Mouse (Mus musculus): ENCODE measurements around the gene Stk40. TPM values are rescaled to one million over a fixed set of nuclear protein-coding genes. Genes with fewer than 3 reads are reported as not detected.
A peak's percentile ranks its signal among the peaks of the same experiment; 100 is the strongest.

Gene Stk40
- polyA plus RNA-seq (2015; fragmentation: Nextera tagmentation; extraction: Ambion mirVana): 35.1 and 35.5 TPM in 2 replicates

- 1% methylated on average over 32 of the region's 34 CpGs for WGBS
These were observed at the start of gene Stk40 for GRCm38 (mm10) chr4:126103590-126104068. TSS of gene Stk40 (plus strand) at chr4:126103957.

GRCm38 (mm10) chr4:126057207-126058133, 46.3 kb upstream of the Stk40 start:
- Histone ChIP-seq H3K9ac (peak overlapping the region; percentile 85), H3K4me2 (peak overlapping the region; percentile 82), H3K27ac (no peak overlapping the region), H3K4me3 (peak overlapping the region; percentile 73), H3K36me3 (peaks cover 42% of the 10 kb centered on the region), H3K27me3 (no peaks in the 10 kb centered on the region), H3K9me3 (no peaks in the 10 kb centered on the region), H3K4me1 (replicated peaks) (peaks cover 21% of the 10 kb centered on the region)
- ATAC-seq (ENCODE audit: low FRiP score): no peak
- 17% methylated on average over 19 of the region's 19 CpGs for WGBS

More at GRCm38 (mm10) chr4:126103590-126104068, at the start of gene Stk40:
- Histone ChIP-seq H3K9me3 (no peaks in the 10 kb centered on the region), H3K27ac (peak within 1 kb of the TSS; percentile 92), H3K36me3 (0 out of 2 replicates have a peak, but pooled peaks cover 3% of the 10 kb centered on the region), H3K4me2 (peak within 1 kb of the TSS; percentile 99), H3K9ac (peak within 1 kb of the TSS; percentile 95), H3K4me1 (replicated peaks) (peaks cover 72% of the 10 kb centered on the region), H3K27me3 (no peaks in the 10 kb centered on the region), H3K4me3 (peak within 1 kb of the TSS; percentile 92)
- ATAC-seq (ENCODE audit: low FRiP score): peak; percentile 96

GRCm38 (mm10) chr4:126058134-126058996, 45.4 kb upstream of the Stk40 start, which contains the start of gene Oscp1:
TSS of gene Oscp1 (plus strand) at chr4:126058565.
- H3K9ac ChIP-seq: peak within 1 kb of the TSS; percentile 85
- peaks cover 21% of the 10 kb centered on the region for H3K4me1 ChIP-seq (replicated peaks)
- no peaks in the 10 kb centered on the region for H3K9me3 ChIP-seq
- under 1% methylated on average over 57 of the region's 57 CpGs for WGBS
- H3K27me3 ChIP-seq: no peaks in the 10 kb centered on the region
- ATAC-seq (ENCODE audit: low FRiP score): peak; percentile 99
- peaks cover 37% of the 10 kb centered on the region for H3K36me3 ChIP-seq
- H3K27ac ChIP-seq: peak within 1 kb of the TSS; percentile 69
- H3K4me3 ChIP-seq: peak within 1 kb of the TSS; percentile 73
- peak within 1 kb of the TSS; percentile 82 for H3K4me2 ChIP-seq

- peak overlapping the region; percentile 82 for H3K4me2 ChIP-seq
- peaks cover 21% of the 10 kb centered on the region for H3K4me1 ChIP-seq (replicated peaks)
- no peaks in the 10 kb centered on the region for H3K9me3 ChIP-seq
- H3K4me3 ChIP-seq: peak overlapping the region; percentile 73
- ATAC-seq (ENCODE audit: low FRiP score): no peak
- H3K36me3 ChIP-seq: peaks cover 31% of the 10 kb centered on the region
- H3K27ac ChIP-seq: peak overlapping the region; percentile 69; the same call in 1 of the 2 replicates
- H3K9ac ChIP-seq: peak overlapping the region; percentile 85
- WGBS: 37% methylated on average over 9 of the region's 9 CpGs
- H3K27me3 ChIP-seq: no peaks in the 10 kb centered on the region
These were observed 44.8 kb upstream of the Stk40 start for GRCm38 (mm10) chr4:126058997-126059362.

GRCm38 (mm10) chr4:126062856-126063255, 40.9 kb upstream of the Stk40 start:
- no peak overlapping the region for H3K4me2 ChIP-seq
- peaks cover 13% of the 10 kb centered on the region for H3K4me1 ChIP-seq (replicated peaks)
- H3K27ac ChIP-seq: no peak overlapping the region
- 17% methylated on average over 1 of the region's 1 CpGs for WGBS
- H3K9me3 ChIP-seq: no peaks in the 10 kb centered on the region
- ATAC-seq (ENCODE audit: low FRiP score): no peak
- H3K4me3 ChIP-seq: no peak overlapping the region
- H3K9ac ChIP-seq: peak overlapping the region; percentile 24; the same call in 1 of the 2 replicates
- H3K27me3 ChIP-seq: no peaks in the 10 kb centered on the region
- H3K36me3 ChIP-seq: peaks cover 3% of the 10 kb centered on the region; the same call in 1 of the 2 replicates

GRCm38 (mm10) chr4:126065241-126065640, 38.5 kb upstream of the Stk40 start:
- Histone ChIP-seq H3K4me1 (replicated peaks) (no peaks in the 10 kb centered on the region; the same call in 1 of the 2 replicates), H3K27ac (no peak overlapping the region), H3K9me3 (no peaks in the 10 kb centered on the region), H3K4me2 (no peak overlapping the region), H3K4me3 (no peak overlapping the region), H3K27me3 (no peaks in the 10 kb centered on the region), H3K9ac (no peak overlapping the region; the same call in 1 of the 2 replicates), H3K36me3 (peaks cover 10% of the 10 kb centered on the region)
- 89% methylated on average over 7 of the region's 7 CpGs for WGBS
- no peak for ATAC-seq (ENCODE audit: low FRiP score)

- Histone ChIP-seq H3K36me3 (peaks cover 10% of the 10 kb centered on the region), H3K27ac (no peak overlapping the region), H3K4me1 (replicated peaks) (no peaks in the 10 kb centered on the region), H3K4me3 (no peak overlapping the region), H3K4me2 (no peak overlapping the region), H3K9ac (no peak overlapping the region), H3K9me3 (no peaks in the 10 kb centered on the region), H3K27me3 (no peaks in the 10 kb centered on the region)
- no peak for ATAC-seq (ENCODE audit: low FRiP score)
- WGBS: 85% methylated on average over 15 of the region's 15 CpGs
These were observed 36.2 kb upstream of the Stk40 start for GRCm38 (mm10) chr4:126067401-126068077.

GRCm38 (mm10) chr4:126068842-126069241, 34.9 kb upstream of the Stk40 start:
- WGBS: 87% methylated on average over 6 of the region's 6 CpGs
- no peak for ATAC-seq (ENCODE audit: low FRiP score)
- Histone ChIP-seq H3K4me1 (replicated peaks) (no peaks in the 10 kb centered on the region), H3K9me3 (no peaks in the 10 kb centered on the region), H3K4me2 (no peak overlapping the region), H3K36me3 (peaks cover 10% of the 10 kb centered on the region), H3K9ac (no peak overlapping the region), H3K4me3 (no peak overlapping the region), H3K27ac (no peak overlapping the region), H3K27me3 (no peaks in the 10 kb centered on the region)

GRCm38 (mm10) chr4:126077833-126078232, 25.9 kb upstream of the Stk40 start:
- no peaks in the 10 kb centered on the region for H3K27me3 ChIP-seq
- H3K4me2 ChIP-seq: no peak overlapping the region
- H3K4me3 ChIP-seq: no peak overlapping the region
- H3K9ac ChIP-seq: no peak overlapping the region
- no peak for ATAC-seq (ENCODE audit: low FRiP score)
- no peak overlapping the region for H3K27ac ChIP-seq
- H3K36me3 ChIP-seq: peaks cover 56% of the 10 kb centered on the region
- 85% methylated on average over 6 of the region's 6 CpGs for WGBS
- no peaks in the 10 kb centered on the region for H3K9me3 ChIP-seq
- no peaks in the 10 kb centered on the region for H3K4me1 ChIP-seq (replicated peaks)

GRCm38 (mm10) chr4:126079266-126079665, 24.5 kb upstream of the Stk40 start:
- Histone ChIP-seq H3K4me1 (replicated peaks) (no peaks in the 10 kb centered on the region), H3K27me3 (no peaks in the 10 kb centered on the region), H3K36me3 (peaks cover 63% of the 10 kb centered on the region), H3K4me2 (no peak overlapping the region), H3K9ac (no peak overlapping the region), H3K27ac (no peak overlapping the region), H3K9me3 (no peaks in the 10 kb centered on the region), H3K4me3 (no peak overlapping the region)
- 91% methylated on average over 4 of the region's 4 CpGs for WGBS
- ATAC-seq (ENCODE audit: low FRiP score): no peak

- Histone ChIP-seq H3K4me3 (no peak overlapping the region), H3K4me1 (replicated peaks) (no peaks in the 10 kb centered on the region; the same call in 1 of the 2 replicates)
These were observed 22.2 kb upstream of the Stk40 start for GRCm38 (mm10) chr4:126081601-126082000.

More at GRCm38 (mm10) chr4:126081601-126082000, 22.2 kb upstream of the Stk40 start:
- Histone ChIP-seq H3K36me3 (peaks cover 46% of the 10 kb centered on the region), H3K9me3 (no peaks in the 10 kb centered on the region), H3K27me3 (no peaks in the 10 kb centered on the region), H3K4me2 (no peak overlapping the region), H3K27ac (no peak overlapping the region), H3K9ac (no peak overlapping the region)
- no peak for ATAC-seq (ENCODE audit: low FRiP score)
- WGBS: 88% methylated on average over 1 of the region's 1 CpGs
